Mouse (Mus musculus): Measurements from ENCODE around the gene Syde2.

GRCm38 (mm10) chr3:146024746-146025145 is 37.1 kb downstream of the Syde2 start:
- TF ChIP-seq CTCF (IDR thresholded peaks at IDR 0.05) = 0 out of 2 replicates have a peak, but pooled peaks have one; percentile 11
- TF ChIP-seq POLR2A (IDR thresholded peaks at IDR 0.05; ENCODE audit: insufficient read depth, low read depth, low read length) = no peak
